Mouse (Mus musculus): ENCODE data around the gene Vmn1r191.
A peak's percentile ranks its signal among the peaks of the same experiment; 100 is the strongest.
"Not testable (repeated sequence)": the region's sequence is repeated elsewhere in the genome, so short reads cannot be mapped to it uniquely, and the experiment has no call there.

The Vmn1r191 gene

DNA sequence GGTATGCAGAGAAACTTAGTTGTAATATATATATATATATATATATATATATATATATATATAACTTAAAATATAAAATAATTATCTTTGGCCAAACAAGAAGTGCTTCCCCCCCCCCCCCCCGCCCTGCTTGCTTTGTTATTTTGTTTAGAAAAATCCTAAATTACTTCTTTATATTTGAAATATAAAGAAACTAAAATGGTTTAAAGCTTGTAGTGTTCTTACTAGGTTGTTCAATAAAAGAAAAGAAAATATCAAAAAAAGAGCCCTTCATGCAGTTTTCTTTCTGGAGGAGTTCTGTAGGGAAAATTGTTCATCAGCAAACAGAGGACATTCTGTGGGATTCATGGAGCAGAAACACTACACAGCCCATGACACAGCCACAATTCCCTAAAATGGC, at the start of gene Vmn1r191:
Gene Vmn1r191 (minus strand): TSS at position 101 of the 400 bp plus-strand sequence.
- no peak for DNase-seq

DNA sequence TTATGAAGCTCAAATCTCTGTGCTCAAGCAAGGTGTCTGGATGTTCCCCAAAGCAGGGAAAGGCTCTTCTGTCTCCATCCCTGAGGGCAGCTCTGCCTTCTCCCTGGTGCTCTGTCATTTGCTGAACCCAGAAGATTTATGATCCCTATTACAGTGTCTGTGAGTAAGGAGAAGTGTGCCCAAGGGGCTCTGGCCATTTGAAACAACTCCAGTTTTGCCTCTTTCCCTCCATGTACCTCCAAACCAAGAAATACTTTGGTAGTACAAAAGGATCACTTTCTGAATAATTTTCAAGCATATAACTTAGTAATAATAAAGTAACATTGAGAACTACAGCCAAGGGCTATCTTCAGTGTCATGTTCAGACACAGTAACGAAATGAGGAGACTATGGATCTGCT, 39.3 kb upstream of the Vmn1r191 start, which contains the start of gene Vmn1r193:
Gene Vmn1r193 (minus strand): TSS at position 101 of the 400 bp plus-strand sequence.
- DNase-seq: not testable (repeated sequence)

DNA sequence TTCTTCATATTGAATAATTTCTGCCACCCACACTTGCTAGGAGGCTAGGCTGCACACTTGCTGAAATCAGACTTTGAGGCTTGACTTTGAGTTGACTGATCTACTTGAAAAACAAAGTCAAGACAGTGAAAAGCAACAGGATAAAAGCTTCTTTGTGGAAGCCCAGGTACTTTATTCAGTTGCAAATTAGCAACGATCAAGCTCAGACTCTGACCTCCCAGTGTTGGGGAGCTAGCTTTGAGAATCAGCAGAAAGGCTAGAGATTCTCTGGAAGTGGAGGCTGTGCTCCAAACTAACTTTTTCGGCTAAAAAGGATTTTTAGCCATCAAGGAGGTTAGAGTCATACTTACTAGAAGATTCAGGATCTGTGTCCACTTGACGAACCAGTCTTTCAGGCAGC, 9.0 kb upstream of the Vmn1r191 start:
- DNase-seq: not testable (repeated sequence)

DNA sequence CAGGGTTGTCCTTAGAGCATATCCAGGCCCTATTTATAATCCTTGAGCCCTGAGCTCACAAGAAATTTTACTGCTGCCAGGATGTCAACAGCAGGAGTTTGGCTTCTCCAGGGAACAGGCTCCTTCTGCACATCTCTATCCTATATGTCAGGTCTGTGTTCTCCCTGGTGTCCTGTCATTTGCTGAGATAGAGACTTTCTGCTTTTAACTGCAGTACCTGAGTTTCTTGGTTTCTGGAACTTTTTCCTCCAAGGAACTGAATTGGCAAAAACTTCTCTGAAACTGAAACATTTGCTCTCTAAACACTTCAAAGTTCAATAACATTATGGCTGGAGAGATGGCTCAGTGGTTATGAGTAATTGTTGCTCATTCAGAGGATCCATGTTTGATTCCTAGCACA, 7.3 kb upstream of the Vmn1r191 start, which contains the start of gene Vmn1r192:
Gene Vmn1r192 (minus strand): TSS at position 101 of the 400 bp plus-strand sequence.
- DNase-seq: no peak

DNA sequence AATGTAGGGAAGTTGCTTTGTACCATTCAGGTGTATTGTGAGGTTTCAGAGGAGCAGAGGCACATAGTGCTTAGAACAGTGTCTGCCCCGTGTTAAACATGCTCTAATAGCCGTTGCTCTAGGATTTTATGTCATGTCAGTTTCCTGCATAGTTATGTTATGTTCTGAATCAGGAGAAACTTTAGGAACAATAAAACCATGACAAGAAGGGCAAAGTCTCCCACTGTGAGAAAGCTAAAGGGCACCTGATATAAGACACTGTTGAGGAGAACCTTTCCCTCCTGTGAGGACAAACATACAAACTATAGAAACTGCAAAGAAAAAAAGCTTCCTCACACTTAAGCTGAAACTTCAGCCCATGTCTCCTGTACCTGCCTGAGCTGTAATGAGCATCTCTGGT, 6.6 kb upstream of the Vmn1r191 start:
- no peak for DNase-seq

DNA sequence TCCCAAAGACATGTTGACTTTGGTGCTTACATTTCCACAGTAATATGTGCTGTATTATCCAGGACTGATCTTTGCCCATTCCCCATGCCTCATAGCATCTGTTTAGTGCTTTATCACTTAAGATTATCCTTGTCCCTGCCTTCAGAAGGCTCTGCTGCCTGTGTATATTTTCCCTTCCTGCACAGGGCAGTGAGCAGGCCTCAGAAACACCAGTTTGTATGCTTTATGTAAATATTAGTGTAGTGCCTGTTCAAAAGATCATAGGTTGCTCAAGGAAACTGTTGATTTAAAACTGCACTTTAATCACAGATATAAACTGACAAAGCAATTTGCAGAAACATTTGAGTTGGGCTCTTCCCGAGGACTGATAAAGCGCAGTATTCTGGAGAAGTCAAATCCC, 5.5 kb upstream of the Vmn1r191 start:
- no peak for DNase-seq

DNA sequence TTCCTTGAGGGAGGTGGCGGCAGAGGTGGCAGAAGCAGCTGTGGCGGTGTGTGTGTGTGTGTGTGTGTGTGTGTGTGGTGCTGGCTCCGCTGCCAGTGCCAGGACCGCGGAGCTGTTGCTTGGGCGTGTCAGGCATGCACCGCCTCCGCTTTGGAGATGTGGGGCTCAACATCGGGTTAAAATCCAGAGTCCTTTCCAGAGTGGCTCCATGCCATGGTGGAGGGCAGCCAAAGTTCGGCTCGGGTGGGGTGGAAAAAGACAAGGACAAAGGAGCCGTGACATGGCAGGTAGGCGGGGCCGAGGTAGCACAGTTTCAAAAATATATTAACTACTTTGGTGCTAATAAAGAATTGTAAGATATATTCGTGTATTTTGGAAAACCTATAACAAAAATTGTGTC, 15.4 kb downstream of the Vmn1r191 start:
- peak; percentile 47 for DNase-seq

DNA sequence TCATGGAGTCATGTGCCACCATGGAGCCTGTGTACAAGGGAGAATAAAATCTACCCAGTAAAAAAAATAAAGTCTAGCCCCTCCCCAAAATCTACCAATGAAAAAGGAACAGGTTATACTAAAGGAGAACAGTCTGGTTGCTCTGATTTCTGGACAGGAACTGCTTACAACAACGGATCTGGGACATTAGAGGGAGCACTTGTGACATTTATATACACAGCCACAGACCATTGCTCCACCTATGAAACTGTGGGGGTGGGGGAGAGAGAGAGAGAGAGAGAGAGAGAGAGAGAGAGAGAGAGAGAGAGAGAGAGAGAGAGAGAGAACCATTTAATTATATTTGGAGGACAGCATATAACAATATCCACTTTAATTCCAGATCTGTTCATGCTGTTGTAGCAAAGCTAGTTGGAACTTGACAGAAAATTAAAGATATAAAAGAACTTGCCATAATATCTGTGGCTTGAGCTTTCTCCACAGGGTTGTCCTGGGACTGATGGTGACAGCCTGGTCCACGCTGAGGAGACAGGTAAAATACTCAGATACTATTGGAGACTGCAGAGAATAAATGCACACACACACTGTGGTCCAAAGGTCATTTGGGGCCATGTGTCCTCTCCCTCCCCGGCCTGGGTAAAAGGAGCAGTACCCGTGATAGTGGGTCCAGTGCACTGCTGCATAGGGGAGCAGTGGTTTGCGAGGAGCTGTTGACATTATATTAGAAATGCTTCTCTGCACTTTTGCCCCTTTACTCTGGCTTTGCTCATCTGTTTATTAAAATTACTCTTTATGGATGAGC, 47.1 kb downstream of the Vmn1r191 start:
- not testable (repeated sequence) for DNase-seq
